Mouse (Mus musculus): Measurements from ENCODE around the gene Gse1. TPM values are rescaled to one million over a fixed set of nuclear protein-coding genes. Genes with fewer than 3 reads are reported as not detected.

Gse1 gene
- total and polyA plus RNA-seq, 3 experiments: 23.6 to 128 (median 66.9) TPM

DNA sequence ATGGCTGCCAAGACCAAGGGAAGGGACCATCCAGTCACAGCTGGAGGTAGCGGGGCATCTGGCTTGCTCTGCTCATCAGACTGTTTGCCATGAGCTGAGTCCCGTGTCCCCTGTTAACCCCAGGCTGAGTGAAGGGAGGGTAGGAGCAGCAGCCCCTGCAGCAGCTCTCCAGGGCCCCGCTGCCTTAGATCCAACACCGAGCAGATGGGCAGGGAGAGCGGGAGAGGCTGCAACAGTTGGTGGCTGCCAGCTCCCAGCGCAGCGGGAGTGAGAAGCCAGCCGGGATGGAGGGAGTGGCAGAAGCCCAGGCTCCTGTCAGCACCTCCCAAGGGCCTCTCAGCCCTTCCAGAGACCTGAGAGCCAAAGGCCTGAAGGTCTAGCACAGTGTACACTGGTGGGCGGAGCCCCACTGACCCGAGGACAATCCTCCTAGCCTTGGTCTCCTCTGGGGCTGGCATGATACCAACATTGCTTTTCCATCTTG is 61.5 kb downstream of the Gse1 start:
- Histone ChIP-seq H3K79me2 (ENCODE audit: control insufficient read depth, insufficient read depth, low read length, poor library complexity) (no peaks in the 10 kb centered on the region), H3K9me3 (replicated peaks; ENCODE audit: insufficient read depth, low read length) (no peaks in the 10 kb centered on the region), H3K9ac (ENCODE audit: control insufficient read depth, low read depth, low read length, poor library complexity, severe bottlenecking) (no peak overlapping the region), H3K27me3 (ENCODE audit: control insufficient read depth in 1 of 2, insufficient read depth in 2 of 2, low read length in 2 of 2) (no peaks in the 10 kb centered on the region), H3K4me1 (ENCODE audit: control insufficient read depth in 1 of 2, insufficient read depth in 2 of 2, low read length in 2 of 2) (peaks cover 4 to 22% of the 10 kb centered on the region in 2 experiments; a peak in 3 of 4 replicates), H3K4me3 (ENCODE audit: control insufficient read depth in 1 of 2, insufficient read depth in 1 of 2, low read depth in 2 of 2, low read length in 2 of 2) (no peak overlapping the region), H3K36me3 (ENCODE audit: control insufficient read depth in 1 of 2, insufficient read depth in 2 of 2, low read length in 2 of 2) (peaks cover 0 to 5% of the 10 kb centered on the region in 2 experiments; a peak in 2 of 4 replicates), H3K27ac (ENCODE audit: control insufficient read depth, low read depth, low read length) (no peak overlapping the region)
- no peak for TF ChIP-seq ZKSCAN1 (IDR thresholded peaks at IDR 0.05; ENCODE audit: low read depth, low read length)
- TF ChIP-seq TCF12 (IDR thresholded peaks at IDR 0.05; ENCODE audit: low read depth, low read length): no peak
- TF ChIP-seq POLR2A (IDR thresholded peaks at IDR 0.05; ENCODE audit: control insufficient read depth in 1 of 2, insufficient read depth in 1 of 2, low read depth in 1 of 2, low read length in 2 of 2, poor library complexity in 1 of 2): no peak
- TF ChIP-seq USF1 (IDR thresholded peaks at IDR 0.05; ENCODE audit: low read depth, low read length): no peak
- TF ChIP-seq MAZ (IDR thresholded peaks at IDR 0.05; ENCODE audit: low read depth, low read length): no peak
- no peak for TF ChIP-seq SMC3 (IDR thresholded peaks at IDR 0.05; ENCODE audit: low read depth, low read length)
- no peak for TF ChIP-seq RCOR1 (IDR thresholded peaks at IDR 0.05; ENCODE audit: low read depth, low read length)
- TF ChIP-seq USF2 (IDR thresholded peaks at IDR 0.05; ENCODE audit: borderline replicate concordance in 1 of 2, insufficient read depth in 1 of 2, low read depth in 1 of 2, low read length in 2 of 2): no peak
- TF ChIP-seq MYC (IDR thresholded peaks at IDR 0.05; ENCODE audit: low read depth, low read length): no peak
- TF ChIP-seq NRF1 (IDR thresholded peaks at IDR 0.05; ENCODE audit: insufficient read depth, low read depth, low read length, poor library complexity, severe bottlenecking): no peak
- TF ChIP-seq UBTF (IDR thresholded peaks at IDR 0.05; ENCODE audit: borderline replicate concordance, insufficient read depth, low read depth, low read length): no peak
- no peak for DNase-seq (ENCODE audit: low read depth, low spot score)

DNA sequence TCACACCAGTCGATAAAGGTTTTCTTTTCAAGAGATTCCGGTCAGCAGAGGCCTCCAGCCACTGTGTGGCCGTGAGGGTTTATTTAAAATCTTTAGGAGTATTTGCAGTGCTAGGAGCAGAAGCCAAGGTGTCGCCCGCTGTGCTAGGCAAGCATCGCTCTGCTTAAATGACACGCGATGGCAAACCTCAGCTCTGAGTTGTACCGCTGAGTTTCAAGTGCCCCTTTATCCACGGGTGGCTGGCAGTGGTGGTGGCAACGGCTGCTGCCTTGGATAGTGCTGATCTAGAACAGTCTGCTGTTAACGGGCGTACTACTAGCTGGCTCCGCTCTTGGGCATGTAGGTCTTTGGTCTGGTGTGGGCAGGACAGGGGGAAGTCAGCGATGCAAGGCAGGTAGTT is 62.4 kb downstream of the Gse1 start:
- H3K27ac ChIP-seq (ENCODE audit: control insufficient read depth, low read depth, low read length): no peak overlapping the region
- H3K4me1 ChIP-seq (ENCODE audit: control insufficient read depth in 1 of 2, insufficient read depth in 2 of 2, low read length in 2 of 2): peaks cover 4 to 17% of the 10 kb centered on the region in 2 experiments; a peak in 3 of 4 replicates
- H3K9me3 ChIP-seq (replicated peaks; ENCODE audit: insufficient read depth, low read length): no peaks in the 10 kb centered on the region
- no peak overlapping the region for H3K9ac ChIP-seq (ENCODE audit: control insufficient read depth, low read depth, low read length, poor library complexity, severe bottlenecking)
- no peaks in the 10 kb centered on the region for H3K79me2 ChIP-seq (ENCODE audit: control insufficient read depth, insufficient read depth, low read length, poor library complexity)
- H3K27me3 ChIP-seq (ENCODE audit: control insufficient read depth in 1 of 2, insufficient read depth in 2 of 2, low read length in 2 of 2): no peaks in the 10 kb centered on the region
- H3K4me3 ChIP-seq (ENCODE audit: control insufficient read depth in 1 of 2, insufficient read depth in 1 of 2, low read depth in 2 of 2, low read length in 2 of 2): no peak overlapping the region
- H3K36me3 ChIP-seq (ENCODE audit: control insufficient read depth in 1 of 2, insufficient read depth in 2 of 2, low read length in 2 of 2): peaks cover 0 to 5% of the 10 kb centered on the region in 2 experiments; a peak in 2 of 4 replicates
- no peak for DNase-seq (ENCODE audit: low read depth, low spot score)
- TF ChIP-seq HCFC1 (IDR thresholded peaks at IDR 0.05; ENCODE audit: low read depth, low read length) (no peak), POLR2A (IDR thresholded peaks at IDR 0.05; ENCODE audit: control insufficient read depth in 1 of 2, insufficient read depth in 1 of 2, low read depth in 1 of 2, low read length in 2 of 2, poor library complexity in 1 of 2) (no peak), KAT2A (conservative IDR thresholded peaks at IDR 0.05; ENCODE audit: low read depth, low read length) (no peak), SMC3 (IDR thresholded peaks at IDR 0.05; ENCODE audit: low read depth, low read length) (no peak), CTCF (IDR thresholded peaks at IDR 0.05 in 2 of 3, conservative IDR thresholded peaks at IDR 0.05 in 1 of 3; ENCODE audit: control insufficient read depth in 1 of 3, insufficient read depth in 1 of 3, low read depth in 2 of 3, low read length in 3 of 3, poor library complexity in 1 of 3, severe bottlenecking in 1 of 3) (no peak), JUND (IDR thresholded peaks at IDR 0.05; ENCODE audit: low read depth, low read length) (no peak), USF2 (IDR thresholded peaks at IDR 0.05; ENCODE audit: borderline replicate concordance in 1 of 2, insufficient read depth in 1 of 2, low read depth in 1 of 2, low read length in 2 of 2) (no peak), ZKSCAN1 (IDR thresholded peaks at IDR 0.05; ENCODE audit: low read depth, low read length) (no peak), GATA1 (IDR thresholded peaks at IDR 0.05; ENCODE audit: low read depth, low read length) (no peak), BHLHE40 (IDR thresholded peaks at IDR 0.05; ENCODE audit: borderline replicate concordance, low read depth, low read length) (no peak)

Data from MEL (cell line).